Mouse (Mus musculus) liver, embryonic 14.5 days (tissue): ENCODE measurements around the gene Skp1a. TPM values are rescaled to one million over a fixed set of nuclear protein-coding genes. Genes with fewer than 3 reads are reported as not detected.

Source experiments
- ATAC-seq: fragments of 200-750 bp; cut with Nextera tagmentation; 2 replicates; pipeline ENCODE4 v1.8.0; 2017; ENCODE audit warnings: moderate number of reproducible peaks, mild to moderate bottlenecking, moderate library complexity; ENCODE audit not compliant: insufficient read depth
- DNase-seq, 3 experiments: peaks; one replicate each; pipeline ENCODE4 v3.0.0-alpha.2; 2012 to 2013; ENCODE audit warnings: low read depth in 3 of 3, low spot score in 3 of 3
- H3K27ac ChIP-seq: fragments of 300-500 bp; sonication (generic); 2 replicates; pipeline ENCODE4 v1.5.1; 2014; ENCODE audit warnings: moderate library complexity, mild to moderate bottlenecking, control low read depth, inconsistent platforms
- H3K27me3 ChIP-seq: fragments of 300-500 bp; sonication (generic); 2 replicates; pipeline ENCODE4 v1.6.1; 2014; ENCODE audit warnings: mild to moderate bottlenecking, low read length, moderate library complexity; ENCODE audit not compliant: control insufficient read depth, insufficient read depth
- H3K36me3 ChIP-seq: fragments of 300-500 bp; sonication (generic); replicated peaks from 2 replicates; pipeline ENCODE4 v1.6.1; 2014; ENCODE audit warnings: low read depth; ENCODE audit not compliant: control insufficient read depth, insufficient read depth
- H3K4me1 ChIP-seq, 2 experiments: fragments of 200-500 bp in 1 of 2; fragments of 300-500 bp in 1 of 2; sonication (generic) in 1 of 2; replicated peaks; 2 replicates each; pipeline ENCODE4 v1.6.1; 2012 to 2014; ENCODE audit warnings: antibody characterized with exemption in 1 of 2, inconsistent platforms in 1 of 2, low read length in 1 of 2; ENCODE audit not compliant: control insufficient read depth in 2 of 2, insufficient read depth in 2 of 2
- H3K4me2 ChIP-seq: fragments of 300-500 bp; sonication (generic); 2 replicates; pipeline ENCODE4 v1.6.1; 2014; ENCODE audit warnings: low read depth, mild to moderate bottlenecking, control low read depth, moderate library complexity
- H3K4me3 ChIP-seq, 2 experiments: fragments of 200-500 bp in 1 of 2; fragments of 300-500 bp in 1 of 2; sonication (generic) in 1 of 2; 2 replicates each; pipeline ENCODE4 v1.5.1; 2012 to 2014; ENCODE audit warnings: low read depth in 2 of 2, low read length in 2 of 2, mild to moderate bottlenecking in 2 of 2, control low read depth in 1 of 2, inconsistent platforms in 1 of 2, moderate library complexity in 1 of 2; ENCODE audit not compliant: insufficient read depth in 1 of 2
- H3K9ac ChIP-seq: fragments of 300-500 bp; sonication (generic); replicated peaks from 2 replicates; pipeline ENCODE4 v1.6.1; 2014; ENCODE audit warnings: mild to moderate bottlenecking, control low read depth, moderate library complexity
- H3K9me3 ChIP-seq: fragments of 300-500 bp; sonication (generic); 2 replicates; pipeline ENCODE4 v1.6.1; 2016; ENCODE audit warnings: low read length, mixed read lengths; ENCODE audit not compliant: control insufficient read depth
- CTCF ChIP-seq: IDR thresholded peaks from 2 replicates; pipeline ENCODE4 v1.5.1; 2016; ENCODE audit warnings: antibody characterized with exemption, low read depth, control low read depth
- EP300 ChIP-seq: IDR thresholded peaks from 2 replicates; pipeline ENCODE4 v1.6.1; 2016; ENCODE audit warnings: antibody characterized with exemption, low read depth
- WGBS: fragments of 180-500 bp; shearing (Covaris S2); extraction: QIAGEN DNeasy Blood & Tissue Kit; methylation state at CpG from one replicate; pipeline ENCODE4 v1.1.7; 2014; ENCODE audit not compliant: insufficient replicate concordance; 5-methylcytosine and 5-hydroxymethylcytosine counted together
- polyA plus RNA-seq, 2 experiments: library from polyadenylated mRNA; depleted of rRNA in 1 of 2; stranded (reverse) in 1 of 2; unstranded in 1 of 2; fragments of >200 nt; fragmentation: Nextera tagmentation in 1 of 2; extraction: Ambion mirVana in 1 of 2; gene quantifications; 2 replicates each; pipeline versions ENCODE4 v1.2.1 to v1.2.3; 2012 to 2014

Skp1a gene
- polyA plus RNA-seq, 2 experiments = 55.6 to 285 TPM

DNA sequence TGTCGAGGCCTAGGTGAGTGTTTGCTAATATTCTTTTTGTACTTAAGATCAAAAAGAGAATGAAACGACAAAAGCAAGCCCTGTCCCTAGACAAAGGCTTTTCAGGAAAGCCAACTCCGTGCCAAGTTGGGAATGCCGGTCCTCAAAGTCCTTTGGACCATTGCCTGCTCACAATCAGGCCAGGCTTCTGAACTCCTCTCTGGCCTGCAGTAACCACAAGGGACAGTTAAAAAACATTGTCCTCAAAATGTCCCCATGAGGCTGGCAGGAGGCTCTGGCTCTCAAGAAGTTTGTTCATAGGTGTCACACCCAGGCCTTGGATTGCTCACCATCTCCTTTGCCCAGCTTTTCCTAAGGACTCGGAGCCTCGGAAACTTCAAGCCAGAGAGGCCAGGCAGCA, 38.0 kb downstream of the Skp1a start:
- ATAC-seq = no peak
- WGBS = 71% methylated on average over 6 of the region's 6 CpGs
- DNase-seq = no peak
- Histone ChIP-seq H3K4me2 (no peak overlapping the region), H3K9ac (no peak overlapping the region), H3K4me3 (no peak overlapping the region), H3K9me3 (no peaks in the 10 kb centered on the region), H3K36me3 (no peaks in the 10 kb centered on the region), H3K4me1 (no peaks in the 10 kb centered on the region), H3K27me3 (no peaks in the 10 kb centered on the region), H3K27ac (no peak overlapping the region)
- no peak for TF ChIP-seq EP300
- TF ChIP-seq CTCF = no peak

DNA sequence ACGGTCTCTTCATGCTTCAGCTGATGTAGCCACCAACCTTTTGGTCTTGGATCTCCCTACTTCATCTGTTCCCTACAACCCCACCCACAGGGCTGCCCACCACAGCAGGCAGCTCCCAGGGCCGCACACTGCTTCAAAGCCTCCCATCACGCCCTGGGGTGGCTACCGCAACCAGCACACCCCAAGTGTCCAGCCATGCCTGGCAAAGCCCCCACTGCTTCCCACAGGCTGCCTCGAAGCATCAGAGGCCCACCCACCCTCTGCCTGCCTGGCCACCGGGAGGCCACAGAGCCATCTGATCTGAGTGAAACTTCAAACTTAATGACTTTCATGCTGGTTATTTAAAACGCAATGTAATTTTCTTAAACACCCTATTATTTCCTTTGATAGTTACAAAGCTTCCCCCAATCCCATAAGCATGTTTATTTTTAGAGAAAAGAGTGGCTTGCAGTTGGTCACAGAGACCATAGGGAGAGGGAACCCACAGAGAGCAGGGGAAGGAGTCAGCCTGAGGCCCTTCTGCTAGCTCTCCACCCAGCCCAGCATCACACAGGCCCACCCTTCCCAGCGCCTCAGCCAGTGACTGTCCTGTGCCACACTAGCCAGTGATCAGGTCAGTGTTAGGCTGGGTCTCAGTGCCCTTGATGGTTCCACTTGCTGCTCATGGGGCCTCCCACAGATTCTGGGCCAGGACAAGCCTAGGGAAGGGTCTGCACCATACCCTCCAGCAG, 40.1 kb downstream of the Skp1a start:
- 70% methylated on average over 8 of the region's 8 CpGs for WGBS

DNA sequence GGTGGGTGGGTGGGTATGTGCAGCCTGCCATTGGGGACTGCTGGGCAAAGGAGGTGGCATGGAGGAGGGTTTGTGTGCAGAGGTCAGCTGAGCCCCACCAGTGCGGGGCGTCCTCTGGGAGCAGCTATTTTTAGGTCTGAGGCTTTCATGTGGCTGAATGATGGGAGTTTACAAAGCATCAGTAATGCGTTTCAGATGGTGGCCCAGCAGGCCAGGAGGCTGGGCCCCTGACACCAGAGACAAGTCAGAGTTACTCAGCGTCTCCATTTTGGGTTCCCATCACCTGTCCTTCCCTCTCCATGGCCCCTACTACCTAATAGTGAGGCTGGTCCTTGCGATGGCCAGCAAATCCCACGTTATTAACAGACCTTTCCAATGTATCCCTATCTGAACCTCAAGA, 40.8 kb downstream of the Skp1a start:
- H3K4me2 ChIP-seq = no peak overlapping the region
- no peaks in the 10 kb centered on the region for H3K27me3 ChIP-seq
- no peaks in the 10 kb centered on the region for H3K9me3 ChIP-seq
- TF ChIP-seq CTCF (no peak), EP300 (no peak)
- WGBS = 62% methylated on average over 6 of the region's 6 CpGs
- H3K9ac ChIP-seq = no peak overlapping the region
- no peaks in the 10 kb centered on the region for H3K36me3 ChIP-seq
- H3K27ac ChIP-seq = no peak overlapping the region
- no peaks in the 10 kb centered on the region for H3K4me1 ChIP-seq
- no peak overlapping the region for H3K4me3 ChIP-seq
- ATAC-seq (no peak), DNase-seq (no peak)

More for the DNA sequence above, 40.1 kb downstream of the Skp1a start:
- no peaks in the 10 kb centered on the region for H3K27me3 ChIP-seq
- no peaks in the 10 kb centered on the region for H3K9me3 ChIP-seq
- no peak overlapping the region for H3K4me3 ChIP-seq
- H3K36me3 ChIP-seq = no peaks in the 10 kb centered on the region
- ATAC-seq (no peak), DNase-seq (no peak)
- TF ChIP-seq CTCF = no peak
- TF ChIP-seq EP300 = no peak
- no peaks in the 10 kb centered on the region for H3K4me1 ChIP-seq
- no peak overlapping the region for H3K4me2 ChIP-seq
- H3K9ac ChIP-seq = no peak overlapping the region
- no peak overlapping the region for H3K27ac ChIP-seq

DNA sequence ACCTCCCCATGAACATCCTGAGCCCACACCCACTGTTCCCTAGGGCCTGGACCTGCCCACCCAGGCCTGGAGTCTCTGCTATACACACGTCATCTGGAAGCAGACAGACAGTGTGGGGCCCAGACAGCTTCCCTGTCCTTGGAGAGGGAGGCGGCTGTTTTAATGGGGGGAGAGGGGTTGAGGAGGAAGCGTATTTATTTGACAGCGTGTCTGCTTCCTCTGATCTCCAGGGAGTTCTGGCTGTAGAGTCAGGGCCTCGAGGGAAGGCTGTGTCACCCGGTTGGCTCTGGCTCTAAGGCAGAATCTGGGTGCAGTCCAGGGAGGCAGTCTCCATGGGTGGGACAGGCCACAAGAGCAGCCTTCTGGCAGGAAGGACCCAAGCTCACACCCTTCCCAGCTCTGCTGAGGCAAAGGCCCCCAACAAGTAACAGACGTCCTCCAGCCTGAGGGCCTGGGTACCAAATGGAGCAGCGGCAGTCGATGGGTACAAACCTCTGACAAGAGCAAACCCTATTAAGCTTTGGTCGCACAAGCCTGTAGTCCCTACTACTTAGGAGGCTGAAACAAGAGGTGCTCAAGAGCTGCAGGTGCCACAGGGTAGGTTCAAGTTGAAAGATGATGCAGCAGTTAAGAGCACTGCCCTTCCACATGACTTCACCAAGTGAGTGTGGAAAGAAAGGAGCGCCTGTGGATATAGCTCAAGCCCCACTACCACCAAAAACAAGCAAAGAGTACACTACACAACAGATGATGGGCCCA, 41.6 kb downstream of the Skp1a start:
- no peak overlapping the region for H3K4me3 ChIP-seq
- no peaks in the 10 kb centered on the region for H3K36me3 ChIP-seq
- 52% methylated on average over 11 of the region's 11 CpGs for WGBS
- H3K27ac ChIP-seq = no peak overlapping the region
- TF ChIP-seq CTCF = no peak
- no peak for TF ChIP-seq EP300
- no peak overlapping the region for H3K9ac ChIP-seq
- ATAC-seq (no peak), DNase-seq (no peak)
- H3K9me3 ChIP-seq = no peaks in the 10 kb centered on the region
- H3K4me2 ChIP-seq = no peak overlapping the region
- no peaks in the 10 kb centered on the region for H3K27me3 ChIP-seq
- no peaks in the 10 kb centered on the region for H3K4me1 ChIP-seq

DNA sequence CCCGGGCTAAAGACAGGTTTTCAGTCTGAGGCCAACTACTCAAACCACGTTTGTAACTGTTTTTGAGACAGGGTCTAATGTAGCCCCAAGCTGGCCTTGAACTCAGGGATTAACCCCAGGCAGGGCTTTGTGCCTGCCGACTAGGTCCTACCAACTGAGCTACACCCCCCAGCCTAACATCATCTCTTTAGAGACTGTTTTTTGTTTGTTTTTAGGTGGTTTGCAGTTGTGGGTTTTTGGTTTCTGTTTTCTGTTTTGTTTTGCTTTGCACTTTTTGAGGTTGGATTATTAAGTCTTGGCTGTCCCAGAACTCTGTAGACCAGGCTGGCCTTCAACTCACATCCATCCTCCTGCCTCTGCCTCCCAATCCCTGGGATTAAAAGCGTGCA, 42.1 kb downstream of the Skp1a start:
- WGBS = 52% methylated on average over 4 of the region's 4 CpGs
- TF ChIP-seq CTCF (no peak), EP300 (no peak)

More for the DNA sequence above, 42.1 kb downstream of the Skp1a start:
- Histone ChIP-seq H3K9ac (no peak overlapping the region), H3K9me3 (no peaks in the 10 kb centered on the region), H3K4me1 (no peaks in the 10 kb centered on the region), H3K27me3 (no peaks in the 10 kb centered on the region), H3K36me3 (no peaks in the 10 kb centered on the region), H3K4me2 (no peak overlapping the region), H3K27ac (no peak overlapping the region), H3K4me3 (no peak overlapping the region)
- DNase-seq (no peak), ATAC-seq (no peak)
